Mouse (Mus musculus) hindbrain, embryonic 10.5 days (tissue): ENCODE results near the gene Afdn. TPM values are rescaled to one million over a fixed set of nuclear protein-coding genes. Genes with fewer than 3 reads are reported as not detected.

Experiments
- DNase-seq: peaks from one replicate; pipeline ENCODE4 v3.0.0-alpha.2; 2017; ENCODE audit warnings: low spot score
- H3K27ac ChIP-seq: fragments of 300-500 bp; sonication (generic); 2 replicates; pipeline ENCODE4 v1.5.1; 2016; ENCODE audit warnings: mild to moderate bottlenecking, moderate library complexity
- H3K27me3 ChIP-seq: fragments of 300-500 bp; sonication (generic); 2 replicates; pipeline ENCODE4 v1.6.1; 2016; ENCODE audit warnings: mild to moderate bottlenecking; ENCODE audit not compliant: poor library complexity, insufficient read depth, severe bottlenecking
- H3K36me3 ChIP-seq: fragments of 300-500 bp; sonication (generic); 2 replicates; pipeline ENCODE4 v1.6.1; 2016; ENCODE audit warnings: mild to moderate bottlenecking, moderate library complexity
- H3K4me1 ChIP-seq: fragments of 300-500 bp; sonication (generic); replicated peaks from 2 replicates; pipeline ENCODE4 v1.6.1; 2016; ENCODE audit warnings: mild to moderate bottlenecking
- H3K4me3 ChIP-seq: fragments of 300-500 bp; sonication (generic); 2 replicates; pipeline ENCODE4 v1.5.1; 2016; ENCODE audit warnings: mild to moderate bottlenecking, moderate library complexity
- H3K9me3 ChIP-seq: fragments of 300-500 bp; sonication (generic); 2 replicates; pipeline ENCODE4 v1.6.1; 2016; ENCODE audit warnings: mild to moderate bottlenecking, moderate library complexity
- WGBS: fragments of 180-500 bp; shearing (Covaris S2); methylation state at CpG from one replicate; pipeline ENCODE4 v1.1.7; 2016; 5-methylcytosine and 5-hydroxymethylcytosine counted together
- polyA plus RNA-seq: library from polyadenylated mRNA; unstranded; fragments of >200 nt; fragmentation: Nextera tagmentation; extraction: Ambion mirVana; gene quantifications from 2 replicates; pipeline ENCODE4 v1.2.1, GENCODE M21; 2016

Gene Afdn
- polyA plus RNA-seq, 1 experiment from 2014 or later: 71.0 TPM

DNA sequence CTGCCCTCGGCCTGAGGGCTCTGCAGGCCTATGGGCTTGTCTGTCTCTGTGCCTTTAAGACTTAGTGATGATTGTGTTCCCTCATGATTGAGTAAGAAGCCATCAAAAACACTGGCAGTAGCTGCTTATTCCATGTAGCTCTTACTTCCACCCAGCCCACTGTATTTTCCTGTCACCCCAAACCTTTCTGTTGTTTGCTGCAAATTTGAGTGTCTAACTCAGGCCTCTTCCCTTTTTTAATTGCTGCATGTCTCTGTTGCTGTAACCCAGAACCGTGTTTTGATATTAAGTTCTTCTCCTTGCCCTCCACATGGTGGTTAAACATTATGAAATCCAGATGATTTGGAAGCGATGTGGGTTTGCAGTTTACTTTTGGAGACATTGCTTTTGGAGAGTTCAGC lies 106.6 kb downstream of the Afdn start:
- Histone ChIP-seq H3K9me3 (0 out of 2 replicates have a peak, but pooled peaks cover 3% of the 10 kb centered on the region), H3K27ac (no peak overlapping the region), H3K4me1 (no peaks in the 10 kb centered on the region), H3K36me3 (peaks cover 79% of the 10 kb centered on the region), H3K4me3 (no peak overlapping the region), H3K27me3 (no peaks in the 10 kb centered on the region)
- no peak for DNase-seq
- WGBS: 79% methylated on average over 3 of the region's 3 CpGs

DNA sequence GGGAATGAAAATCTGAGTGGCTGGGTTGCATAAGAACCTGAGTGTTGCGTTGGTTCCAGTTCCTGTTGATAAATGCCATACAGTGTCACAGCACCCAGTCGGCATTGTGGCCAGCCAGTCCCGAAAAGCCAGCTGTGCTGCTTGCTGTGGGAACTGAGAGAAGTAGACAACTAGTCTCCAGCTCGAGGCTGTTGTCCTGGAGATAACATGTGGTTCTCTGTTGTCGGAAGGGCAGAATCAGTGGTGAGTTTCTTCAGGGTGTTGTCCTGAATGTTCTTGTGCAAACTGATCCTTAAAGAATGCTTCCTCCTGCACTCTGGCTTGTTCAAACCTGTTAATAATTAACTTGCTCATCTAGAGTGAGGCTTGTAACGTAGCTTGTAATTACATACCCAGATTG lies 107.1 kb downstream of the Afdn start:
- H3K4me1 ChIP-seq: no peaks in the 10 kb centered on the region
- 0 out of 2 replicates have a peak, but pooled peaks cover 3% of the 10 kb centered on the region for H3K9me3 ChIP-seq
- H3K27ac ChIP-seq: no peak overlapping the region
- WGBS: 53% methylated on average over 6 of the region's 6 CpGs
- no peak overlapping the region for H3K4me3 ChIP-seq
- H3K36me3 ChIP-seq: peaks cover 77% of the 10 kb centered on the region
- no peak for DNase-seq
- H3K27me3 ChIP-seq: no peaks in the 10 kb centered on the region

DNA sequence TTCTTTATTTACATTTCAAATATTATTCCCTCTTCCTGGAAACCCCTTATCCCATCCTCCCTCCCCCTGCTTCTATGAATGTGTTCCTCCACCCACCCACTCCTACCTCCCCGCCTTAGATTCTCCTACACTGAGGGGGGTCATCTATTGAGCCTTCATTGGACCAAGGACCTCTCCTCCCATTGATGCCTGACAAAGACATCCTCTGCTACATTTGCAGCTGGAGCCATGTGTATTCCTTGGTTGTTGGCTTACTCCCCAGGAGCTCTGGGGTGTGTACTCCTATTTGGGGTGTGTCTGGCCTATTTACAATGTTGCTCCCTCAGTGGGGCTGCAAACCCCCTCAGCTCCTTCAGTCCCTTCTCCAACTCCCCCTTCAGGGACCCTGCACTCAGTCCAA lies 109.9 kb downstream of the Afdn start:
- Histone ChIP-seq H3K4me1 (no peaks in the 10 kb centered on the region), H3K27me3 (no peaks in the 10 kb centered on the region), H3K4me3 (no peak overlapping the region), H3K9me3 (peaks cover 6% of the 10 kb centered on the region; the same call in 1 of the 2 replicates), H3K27ac (no peak overlapping the region), H3K36me3 (peaks cover 67% of the 10 kb centered on the region)
- no peak for DNase-seq
- WGBS: 75% methylated on average over 1 of the region's 1 CpGs

DNA sequence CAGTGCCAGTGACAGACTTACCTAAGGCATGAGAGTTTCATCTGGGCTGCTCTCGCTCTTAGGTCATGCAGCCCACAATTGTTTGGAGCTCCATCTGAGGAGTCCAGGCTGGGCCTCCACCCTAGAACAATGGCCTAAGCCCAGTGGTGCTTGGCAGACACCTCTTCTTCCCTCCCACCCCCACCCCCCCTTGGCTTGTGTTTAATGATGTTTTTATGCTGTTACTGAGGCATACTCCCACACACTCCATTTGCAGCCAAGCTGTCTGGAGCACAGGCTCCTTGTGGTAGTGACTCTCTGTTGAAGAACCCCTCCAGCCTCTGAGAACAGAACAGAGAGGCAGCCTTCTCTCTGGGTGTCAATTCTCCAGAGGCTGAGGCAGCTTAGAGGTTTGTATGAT lies 113.9 kb downstream of the Afdn start:
- H3K9me3 ChIP-seq: peaks cover 6% of the 10 kb centered on the region; the same call in 1 of the 2 replicates
- DNase-seq: no peak
- 100% methylated on average over 1 of the region's 1 CpGs for WGBS
- H3K27me3 ChIP-seq: no peaks in the 10 kb centered on the region
- no peaks in the 10 kb centered on the region for H3K4me1 ChIP-seq
- peaks cover 64% of the 10 kb centered on the region for H3K36me3 ChIP-seq
- no peak overlapping the region for H3K27ac ChIP-seq
- H3K4me3 ChIP-seq: no peak overlapping the region

DNA sequence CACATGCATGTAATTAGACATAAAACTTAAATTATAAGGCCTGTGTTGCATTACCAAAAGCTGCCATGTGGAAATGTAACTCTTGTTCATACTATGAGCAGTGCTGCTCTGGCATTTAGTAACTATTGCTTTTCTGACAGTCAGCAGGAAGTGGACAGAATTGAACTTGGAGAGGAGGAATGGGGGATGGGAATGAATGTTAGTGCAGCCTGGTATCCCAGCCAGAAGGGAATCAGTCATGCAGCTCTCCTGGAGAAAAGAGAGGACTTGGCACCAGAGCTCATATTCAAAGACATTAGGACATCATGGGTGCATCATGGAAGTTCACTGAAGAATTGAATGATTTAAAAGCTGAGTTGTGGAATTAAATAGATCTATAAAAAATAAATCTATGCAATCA lies 117.1 kb downstream of the Afdn start:
- Histone ChIP-seq H3K36me3 (peaks cover 63% of the 10 kb centered on the region), H3K4me3 (no peak overlapping the region), H3K27ac (no peak overlapping the region), H3K9me3 (peaks cover 4% of the 10 kb centered on the region; the same call in 1 of the 2 replicates), H3K27me3 (no peaks in the 10 kb centered on the region), H3K4me1 (no peaks in the 10 kb centered on the region)
- no peak for DNase-seq

DNA sequence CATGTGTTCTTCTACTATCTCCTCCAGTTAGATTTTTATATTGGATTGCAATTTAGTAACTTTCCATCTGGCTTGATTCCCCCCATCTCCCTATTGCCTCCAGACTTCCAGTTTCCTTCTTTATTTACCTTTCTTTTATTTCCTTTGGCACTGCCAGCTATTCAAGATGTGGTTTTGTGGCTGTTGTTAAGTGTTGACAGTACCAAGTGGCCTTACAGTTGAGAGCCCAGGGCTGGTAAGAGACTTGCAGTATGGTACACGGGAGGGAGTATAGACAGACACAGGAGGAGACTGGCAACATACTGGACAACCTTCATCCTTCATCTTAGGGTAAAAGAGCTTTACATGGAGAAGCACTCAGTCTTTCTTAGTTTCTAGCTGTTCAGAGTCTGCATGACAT lies 119.4 kb downstream of the Afdn start:
- Histone ChIP-seq H3K4me3 (no peak overlapping the region), H3K27ac (no peak overlapping the region), H3K9me3 (no peaks in the 10 kb centered on the region), H3K36me3 (peaks cover 67% of the 10 kb centered on the region), H3K27me3 (no peaks in the 10 kb centered on the region), H3K4me1 (no peaks in the 10 kb centered on the region)
- no peak for DNase-seq
- WGBS: 83% methylated on average over 1 of the region's 1 CpGs

DNA sequence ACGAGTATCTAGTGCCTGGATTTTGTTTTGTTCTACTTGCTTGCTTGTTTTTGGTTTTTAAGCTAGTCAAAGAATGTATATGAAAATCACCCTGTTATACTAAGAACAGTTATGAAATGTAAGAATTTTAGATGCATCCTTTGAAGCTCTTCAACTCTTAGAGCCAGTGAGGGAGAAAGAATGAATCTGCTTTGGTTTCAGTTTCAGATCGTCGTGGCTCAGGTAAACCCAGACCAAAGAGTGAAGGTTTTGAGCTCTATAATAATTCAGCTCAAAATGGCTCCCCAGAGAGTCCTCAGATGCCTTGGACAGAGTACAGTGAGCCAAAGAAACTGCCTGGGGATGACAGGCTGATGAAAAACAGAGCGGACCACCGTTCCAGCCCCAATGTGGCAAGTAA lies 123.2 kb downstream of the Afdn start:
- H3K4me1 ChIP-seq: no peaks in the 10 kb centered on the region
- H3K9me3 ChIP-seq: no peaks in the 10 kb centered on the region
- no peaks in the 10 kb centered on the region for H3K27me3 ChIP-seq
- peaks cover 88% of the 10 kb centered on the region for H3K36me3 ChIP-seq
- no peak for DNase-seq
- H3K27ac ChIP-seq: no peak overlapping the region
- WGBS: 89% methylated on average over 5 of the region's 5 CpGs
- no peak overlapping the region for H3K4me3 ChIP-seq

DNA sequence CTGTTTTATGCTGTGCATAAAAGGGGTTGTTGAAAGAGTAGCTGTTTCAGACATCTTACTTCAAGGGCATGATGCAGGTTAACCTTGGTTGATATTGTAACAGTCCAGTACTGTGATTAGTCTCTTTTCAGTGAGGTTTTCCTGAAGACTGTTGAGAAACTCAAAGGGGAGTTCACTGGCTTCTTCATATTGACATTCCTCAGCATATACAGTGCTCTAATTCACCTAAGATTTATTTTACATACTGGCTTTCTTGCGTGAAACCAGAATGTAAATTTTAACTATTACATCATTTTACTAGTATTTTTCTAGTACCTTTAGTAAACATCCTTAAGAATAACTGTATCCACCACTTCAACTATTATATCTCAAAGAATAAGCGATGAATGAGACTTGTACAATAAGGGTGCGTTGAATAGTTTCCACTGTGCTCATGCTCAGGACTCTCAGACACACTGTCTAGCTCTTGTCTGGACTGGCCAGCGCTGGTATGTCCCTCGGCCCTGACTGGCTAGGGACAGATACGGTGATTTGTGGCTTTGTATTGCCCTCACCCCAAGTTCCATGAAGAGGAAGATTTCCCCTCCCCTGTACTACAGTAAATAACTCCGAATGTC lies 129.6 kb downstream of the Afdn start:
- DNase-seq: no peak
- no peak overlapping the region for H3K4me3 ChIP-seq
- 91% methylated on average over 7 of the region's 7 CpGs for WGBS
- peaks cover 53% of the 10 kb centered on the region for H3K36me3 ChIP-seq
- H3K27me3 ChIP-seq: no peaks in the 10 kb centered on the region
- no peaks in the 10 kb centered on the region for H3K9me3 ChIP-seq
- H3K27ac ChIP-seq: no peak overlapping the region
- H3K4me1 ChIP-seq: no peaks in the 10 kb centered on the region

DNA sequence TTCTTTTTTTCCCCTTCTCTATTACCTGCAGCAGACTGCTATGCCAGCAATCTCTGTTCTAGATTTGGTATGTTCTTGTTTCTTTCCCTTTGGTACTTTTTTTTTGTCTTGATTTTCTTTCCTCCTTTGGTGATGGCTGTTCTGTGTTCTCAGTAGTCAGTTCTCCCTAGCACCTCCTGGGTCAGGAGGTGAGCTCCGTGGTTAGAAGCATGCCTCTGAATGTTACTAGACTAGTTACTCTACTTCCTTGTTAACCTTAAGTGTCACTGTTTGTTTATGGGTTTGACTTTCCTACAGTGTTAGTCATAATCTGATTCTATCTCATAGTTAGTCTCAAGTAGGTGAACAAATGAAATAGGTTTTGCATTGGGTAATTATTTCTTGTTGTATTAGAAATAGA lies 130.6 kb downstream of the Afdn start:
- H3K9me3 ChIP-seq: no peaks in the 10 kb centered on the region
- H3K27me3 ChIP-seq: no peaks in the 10 kb centered on the region
- no peak overlapping the region for H3K4me3 ChIP-seq
- WGBS: 82% methylated on average over 1 of the region's 1 CpGs
- no peaks in the 10 kb centered on the region for H3K4me1 ChIP-seq
- H3K27ac ChIP-seq: no peak overlapping the region
- DNase-seq: no peak
- peaks cover 50% of the 10 kb centered on the region for H3K36me3 ChIP-seq

DNA sequence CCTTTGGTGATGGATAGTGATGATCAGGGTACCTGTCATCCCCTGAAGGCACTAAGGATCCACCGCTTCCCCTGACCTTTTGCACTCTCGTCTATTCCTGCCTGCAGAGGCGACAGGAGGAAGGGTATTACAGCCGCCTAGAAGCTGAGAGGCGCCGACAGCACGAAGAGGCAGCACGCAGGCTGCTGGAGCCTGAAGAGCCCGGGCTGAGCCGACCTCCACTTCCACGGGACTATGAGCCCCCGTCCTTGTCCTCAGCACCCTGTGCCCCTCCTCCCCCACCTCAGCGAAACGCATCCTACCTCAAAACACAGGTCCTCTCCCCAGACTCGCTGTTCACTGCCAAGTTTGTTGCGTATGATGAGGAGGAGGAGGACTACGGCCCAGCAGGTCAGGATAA lies 138.5 kb downstream of the Afdn start:
- H3K27me3 ChIP-seq: no peaks in the 10 kb centered on the region
- WGBS: 87% methylated on average over 17 of the region's 17 CpGs
- H3K9me3 ChIP-seq: no peaks in the 10 kb centered on the region
- H3K4me3 ChIP-seq: no peak overlapping the region
- no peaks in the 10 kb centered on the region for H3K4me1 ChIP-seq
- DNase-seq: no peak
- H3K36me3 ChIP-seq: peaks cover 79% of the 10 kb centered on the region
- H3K27ac ChIP-seq: no peak overlapping the region

DNA sequence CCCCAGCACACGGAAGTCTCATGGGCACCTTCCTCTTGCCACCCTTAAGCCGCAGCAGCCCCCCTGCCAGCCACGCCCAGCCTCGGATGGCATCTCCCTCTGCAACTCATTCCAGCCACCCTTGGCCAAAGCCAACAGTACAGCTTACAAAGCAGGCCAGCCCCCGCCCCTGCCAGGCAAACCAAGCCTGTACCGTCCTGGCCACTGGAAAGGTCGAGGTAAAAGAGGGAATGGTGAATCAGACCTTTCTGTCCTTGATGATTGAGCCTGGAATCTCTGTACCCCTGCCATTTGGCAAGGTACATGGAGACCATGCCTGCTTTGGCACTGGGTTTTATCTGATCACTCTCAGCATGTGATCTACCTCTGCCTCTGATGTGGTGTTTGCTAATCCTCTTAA lies 138.9 kb downstream of the Afdn start:
- Histone ChIP-seq H3K9me3 (no peaks in the 10 kb centered on the region), H3K4me1 (no peaks in the 10 kb centered on the region), H3K36me3 (peaks cover 83% of the 10 kb centered on the region), H3K27ac (no peak overlapping the region), H3K27me3 (no peaks in the 10 kb centered on the region), H3K4me3 (no peak overlapping the region)
- WGBS: 87% methylated on average over 7 of the region's 7 CpGs
- no peak for DNase-seq

DNA sequence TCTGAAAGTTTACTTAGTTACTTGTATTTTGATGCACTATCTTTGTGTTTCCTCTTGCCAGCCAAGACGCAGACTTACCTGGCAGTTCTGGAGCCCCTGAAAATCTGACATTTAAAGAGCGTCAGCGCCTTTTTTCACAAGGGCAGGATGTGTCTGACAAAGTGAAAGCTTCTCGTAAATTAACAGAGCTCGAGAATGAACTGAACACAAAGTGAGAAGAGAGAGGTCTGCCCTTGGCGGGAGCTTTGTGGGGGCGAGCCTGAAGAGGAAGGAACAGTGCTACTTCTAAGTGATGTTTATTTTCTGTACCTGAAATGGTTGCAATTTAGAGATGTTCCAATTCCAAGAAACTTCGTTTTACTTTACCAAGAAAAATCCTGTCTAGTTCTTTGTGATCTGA lies 143.5 kb downstream of the Afdn start:
- 92% methylated on average over 8 of the region's 8 CpGs for WGBS
- peaks cover 77% of the 10 kb centered on the region for H3K36me3 ChIP-seq

DNA sequence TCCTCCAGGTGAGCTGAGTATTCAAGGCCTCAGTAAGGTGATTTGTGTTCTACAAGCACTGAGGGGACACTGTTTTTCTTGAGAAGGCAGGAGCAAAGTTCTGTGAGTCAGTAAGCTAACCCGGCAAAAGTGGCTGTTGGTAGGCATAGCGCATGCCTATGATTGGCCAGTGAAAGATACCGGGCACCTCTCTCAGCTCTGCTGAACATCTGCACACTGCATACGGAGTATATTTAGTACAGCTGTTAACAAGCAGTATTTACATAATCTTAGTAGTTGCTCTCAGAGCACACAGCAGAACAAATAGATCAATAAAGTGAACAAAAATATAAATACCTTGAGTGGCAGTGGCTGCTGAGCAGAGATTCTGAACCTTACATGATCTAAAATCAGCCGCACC lies 146.7 kb downstream of the Afdn start:
- H3K4me1 ChIP-seq: no peaks in the 10 kb centered on the region
- H3K36me3 ChIP-seq: peaks cover 47% of the 10 kb centered on the region
- WGBS: 95% methylated on average over 5 of the region's 5 CpGs
- H3K27me3 ChIP-seq: no peaks in the 10 kb centered on the region
- H3K4me3 ChIP-seq: no peak overlapping the region
- no peaks in the 10 kb centered on the region for H3K9me3 ChIP-seq
- H3K27ac ChIP-seq: no peak overlapping the region
- DNase-seq: no peak

More for the DNA sequence above, 143.5 kb downstream of the Afdn start:
- H3K27ac ChIP-seq: no peak overlapping the region
- no peaks in the 10 kb centered on the region for H3K9me3 ChIP-seq
- no peaks in the 10 kb centered on the region for H3K4me1 ChIP-seq
- no peak overlapping the region for H3K4me3 ChIP-seq
- no peak for DNase-seq
- no peaks in the 10 kb centered on the region for H3K27me3 ChIP-seq

DNA sequence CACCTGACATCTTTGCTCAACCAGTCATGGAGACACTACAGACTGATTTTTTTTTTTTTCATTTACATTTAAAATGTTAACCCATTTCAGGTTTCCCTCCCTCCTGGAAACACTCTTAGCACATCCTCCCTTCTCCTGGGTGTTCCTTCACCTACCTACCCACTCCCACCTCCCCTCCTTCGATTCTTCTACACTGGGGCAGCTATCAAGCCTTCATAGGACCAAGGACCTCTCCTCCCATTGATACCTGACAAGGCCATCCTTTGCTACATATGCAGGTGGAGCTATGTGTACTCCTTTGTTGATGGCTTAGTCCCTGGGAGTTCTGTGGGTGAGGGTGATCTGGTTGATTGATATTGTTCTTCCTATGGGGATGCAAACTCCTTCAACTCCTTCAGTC lies 147.3 kb downstream of the Afdn start:
- DNase-seq: no peak

More for the DNA sequence above, 147.3 kb downstream of the Afdn start:
- H3K4me3 ChIP-seq: no peak overlapping the region
- H3K4me1 ChIP-seq: no peaks in the 10 kb centered on the region
- peaks cover 43% of the 10 kb centered on the region for H3K36me3 ChIP-seq
- H3K9me3 ChIP-seq: no peaks in the 10 kb centered on the region
- H3K27ac ChIP-seq: no peak overlapping the region
- no peaks in the 10 kb centered on the region for H3K27me3 ChIP-seq
- 81% methylated on average over 1 of the region's 1 CpGs for WGBS
